Mouse (Mus musculus): Measurements from ENCODE around the gene Ythdf1. TPM values are rescaled to one million over a fixed set of nuclear protein-coding genes. Genes with fewer than 3 reads are reported as not detected.

Ythdf1 gene
- polyA plus RNA-seq, 1 experiment from 2014 or later = 68.5 TPM

DNA sequence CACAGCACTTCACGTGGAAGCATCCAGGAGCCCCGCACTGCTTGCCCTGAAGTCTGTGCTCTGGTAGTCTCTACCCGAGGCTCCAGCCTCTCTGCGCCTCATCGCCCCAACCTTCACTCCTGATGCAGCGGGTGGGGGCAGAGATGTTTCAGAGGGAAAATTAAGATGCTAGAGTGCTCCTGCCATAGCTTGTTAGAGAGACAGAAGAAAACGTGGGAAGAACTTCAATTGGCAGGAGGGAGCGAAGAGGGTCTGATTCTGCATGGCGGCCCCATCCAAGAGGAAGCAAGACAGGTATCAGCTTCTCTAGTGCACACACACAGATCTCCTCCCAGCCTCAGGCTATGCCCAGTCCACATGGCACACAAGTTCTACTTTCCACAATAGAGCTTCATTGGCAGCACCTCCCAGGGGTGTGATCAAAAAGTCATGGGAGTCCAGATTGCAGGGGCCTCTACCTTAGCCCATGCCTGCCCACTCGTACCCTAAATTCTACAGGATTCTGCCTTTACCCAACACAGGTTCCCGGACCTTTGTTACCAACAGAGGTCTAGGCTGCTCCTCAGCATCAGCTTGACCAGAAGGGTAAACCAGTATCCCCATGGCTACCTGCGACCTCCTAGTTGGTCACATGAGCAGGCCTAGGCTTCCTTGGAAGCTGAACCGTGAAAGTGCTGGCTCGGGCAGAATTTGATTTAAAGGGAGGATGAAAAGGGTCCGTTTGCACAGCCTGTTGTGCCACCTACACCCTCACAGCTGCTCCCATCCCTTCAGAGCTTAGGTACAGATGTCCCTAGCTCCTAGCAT lies 23.7 kb downstream of the Ythdf1 start:
- peaks cover 18% of the 10 kb centered on the region for H3K4me1 ChIP-seq (ENCODE audit: control insufficient read depth, insufficient read depth, low read length)
- no peak overlapping the region for H3K27ac ChIP-seq (ENCODE audit: low read depth, low read length)
- no peak overlapping the region for H3K9ac ChIP-seq (ENCODE audit: low read length)
- H3K4me2 ChIP-seq = no peak overlapping the region
- H3K4me3 ChIP-seq (ENCODE audit: low read depth, low read length) = no peak overlapping the region
- no peaks in the 10 kb centered on the region for H3K27me3 ChIP-seq (ENCODE audit: control insufficient read depth, insufficient read depth, low read length)
- 67% methylated on average over 15 of the region's 15 CpGs for WGBS
- H3K36me3 ChIP-seq (ENCODE audit: control insufficient read depth, insufficient read depth, low read length) = no peaks in the 10 kb centered on the region
- no peaks in the 10 kb centered on the region for H3K9me3 ChIP-seq (ENCODE audit: control insufficient read depth, low read length)
- DNase-seq (ENCODE audit: low spot score, missing footprints) (no peak), ATAC-seq (ENCODE audit: low FRiP score) (no peak)

GRCm38 (mm10) chr2:180895837-180896525 lies 24.8 kb downstream of the Ythdf1 start:
- Histone ChIP-seq H3K9me3 (ENCODE audit: control insufficient read depth, low read length) (no peaks in the 10 kb centered on the region), H3K27me3 (ENCODE audit: control insufficient read depth, insufficient read depth, low read length) (no peaks in the 10 kb centered on the region; the same call in 1 of the 2 replicates), H3K4me2 (peak overlapping the region; percentile 97; the same call in 1 of the 2 replicates), H3K36me3 (ENCODE audit: control insufficient read depth, insufficient read depth, low read length) (no peaks in the 10 kb centered on the region), H3K4me3 (ENCODE audit: low read depth, low read length) (no peak overlapping the region), H3K4me1 (ENCODE audit: control insufficient read depth, insufficient read depth, low read length) (peaks cover 23% of the 10 kb centered on the region), H3K9ac (ENCODE audit: low read length) (peak overlapping the region; percentile 99; the same call in 1 of the 2 replicates), H3K27ac (ENCODE audit: low read depth, low read length) (peak overlapping the region; percentile 21; the same call in 1 of the 2 replicates)
- ATAC-seq (ENCODE audit: low FRiP score) (no peak), DNase-seq (ENCODE audit: low spot score, missing footprints) (no peak)
- 76% methylated on average over 11 of the region's 11 CpGs for WGBS

GRCm38 (mm10) chr2:180895321-180895720 lies 25.4 kb downstream of the Ythdf1 start:
- WGBS = 70% methylated on average over 3 of the region's 3 CpGs
- Histone ChIP-seq H3K9ac (ENCODE audit: low read length) (peak overlapping the region; percentile 99), H3K4me3 (ENCODE audit: low read depth, low read length) (peak overlapping the region; percentile 99), H3K27ac (ENCODE audit: low read depth, low read length) (peak overlapping the region; percentile 21), H3K36me3 (ENCODE audit: control insufficient read depth, insufficient read depth, low read length) (no peaks in the 10 kb centered on the region), H3K4me1 (ENCODE audit: control insufficient read depth, insufficient read depth, low read length) (peaks cover 28% of the 10 kb centered on the region), H3K9me3 (ENCODE audit: control insufficient read depth, low read length) (no peaks in the 10 kb centered on the region), H3K27me3 (ENCODE audit: control insufficient read depth, insufficient read depth, low read length) (no peaks in the 10 kb centered on the region; the same call in 1 of the 2 replicates), H3K4me2 (peak overlapping the region; percentile 97)
- DNase-seq (ENCODE audit: low spot score, missing footprints) (no peak), ATAC-seq (ENCODE audit: low FRiP score) (no peak)

- peaks cover 34% of the 10 kb centered on the region for H3K4me1 ChIP-seq (ENCODE audit: control insufficient read depth, insufficient read depth, low read length)
- peak overlapping the region; percentile 99 for H3K4me3 ChIP-seq (ENCODE audit: low read depth, low read length)
- H3K4me2 ChIP-seq = peak overlapping the region; percentile 97
- H3K27me3 ChIP-seq (ENCODE audit: control insufficient read depth, insufficient read depth, low read length) = no peaks in the 10 kb centered on the region; the same call in 1 of the 2 replicates
- no peaks in the 10 kb centered on the region for H3K36me3 ChIP-seq (ENCODE audit: control insufficient read depth, insufficient read depth, low read length)
- DNase-seq (ENCODE audit: low spot score, missing footprints) = peak; percentile 97
- H3K9ac ChIP-seq (ENCODE audit: low read length) = peak overlapping the region; percentile 99
- ATAC-seq (ENCODE audit: low FRiP score) = peak; percentile 19
- peak overlapping the region; percentile 99 for H3K27ac ChIP-seq (ENCODE audit: low read depth, low read length)
- WGBS = under 1% methylated on average over 13 of the region's 13 CpGs
- no peaks in the 10 kb centered on the region for H3K9me3 ChIP-seq (ENCODE audit: control insufficient read depth, low read length)
These were observed 26.0 kb downstream of the Ythdf1 start for GRCm38 (mm10) chr2:180894734-180895133.

- peak; percentile 68 for ATAC-seq (ENCODE audit: low FRiP score)
- Histone ChIP-seq H3K4me3 (ENCODE audit: low read depth, low read length) (peak overlapping the region; percentile 99), H3K27me3 (ENCODE audit: control insufficient read depth, insufficient read depth, low read length) (no peaks in the 10 kb centered on the region; the same call in 1 of the 2 replicates), H3K4me1 (ENCODE audit: control insufficient read depth, insufficient read depth, low read length) (peaks cover 38% of the 10 kb centered on the region), H3K9ac (ENCODE audit: low read length) (peak overlapping the region; percentile 99), H3K27ac (ENCODE audit: low read depth, low read length) (peak overlapping the region; percentile 99), H3K9me3 (ENCODE audit: control insufficient read depth, low read length) (no peaks in the 10 kb centered on the region), H3K4me2 (peak overlapping the region; percentile 97), H3K36me3 (ENCODE audit: control insufficient read depth, insufficient read depth, low read length) (no peaks in the 10 kb centered on the region)
- WGBS = under 1% methylated on average over 56 of the region's 57 CpGs
- DNase-seq (ENCODE audit: low spot score, missing footprints) = no peak
These were observed 26.6 kb downstream of the Ythdf1 start for GRCm38 (mm10) chr2:180894029-180894623.

DNA sequence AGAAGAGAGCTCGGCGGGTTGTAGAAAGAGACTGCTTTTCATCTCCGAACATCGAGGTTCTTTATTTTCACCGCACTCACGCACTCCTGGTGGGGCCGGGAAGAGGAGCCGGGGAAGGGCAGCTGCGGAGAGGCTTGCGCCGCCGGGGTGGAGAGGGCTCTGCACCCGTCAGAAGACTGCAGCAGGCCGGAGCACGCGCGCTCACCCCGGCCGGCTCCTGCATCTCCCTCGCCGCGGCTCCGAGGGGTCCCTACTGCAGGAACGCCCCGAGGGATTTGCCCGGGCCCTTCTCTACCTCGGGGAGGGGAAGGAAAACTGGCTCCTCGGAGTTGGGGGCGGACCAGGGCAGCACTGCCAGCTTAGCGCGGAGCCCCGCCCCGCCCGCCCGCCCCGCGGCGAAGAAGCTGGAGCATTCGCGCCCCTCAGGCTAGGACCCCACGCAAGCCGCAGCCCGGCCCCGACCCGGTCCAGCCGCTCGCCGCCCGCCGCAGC lies 27.2 kb downstream of the Ythdf1 start:
- no peaks in the 10 kb centered on the region for H3K36me3 ChIP-seq (ENCODE audit: control insufficient read depth, insufficient read depth, low read length)
- H3K4me3 ChIP-seq (ENCODE audit: low read depth, low read length) = peak overlapping the region; percentile 99
- H3K4me2 ChIP-seq = peak overlapping the region; percentile 97
- under 1% methylated on average over 43 of the region's 50 CpGs for WGBS
- H3K9me3 ChIP-seq (ENCODE audit: control insufficient read depth, low read length) = no peaks in the 10 kb centered on the region
- peaks cover 41% of the 10 kb centered on the region for H3K4me1 ChIP-seq (ENCODE audit: control insufficient read depth, insufficient read depth, low read length)
- peak overlapping the region; percentile 99 for H3K9ac ChIP-seq (ENCODE audit: low read length)
- peak; percentile 49 for ATAC-seq (ENCODE audit: low FRiP score)
- DNase-seq (ENCODE audit: low spot score, missing footprints) = peak; percentile 97
- H3K27me3 ChIP-seq (ENCODE audit: control insufficient read depth, insufficient read depth, low read length) = no peaks in the 10 kb centered on the region; the same call in 1 of the 2 replicates
- peak overlapping the region; percentile 99 for H3K27ac ChIP-seq (ENCODE audit: low read depth, low read length)

GRCm38 (mm10) chr2:180892841-180893521 lies 27.8 kb downstream of the Ythdf1 start:
- H3K4me1 ChIP-seq (ENCODE audit: control insufficient read depth, insufficient read depth, low read length) = peaks cover 47% of the 10 kb centered on the region

DNA sequence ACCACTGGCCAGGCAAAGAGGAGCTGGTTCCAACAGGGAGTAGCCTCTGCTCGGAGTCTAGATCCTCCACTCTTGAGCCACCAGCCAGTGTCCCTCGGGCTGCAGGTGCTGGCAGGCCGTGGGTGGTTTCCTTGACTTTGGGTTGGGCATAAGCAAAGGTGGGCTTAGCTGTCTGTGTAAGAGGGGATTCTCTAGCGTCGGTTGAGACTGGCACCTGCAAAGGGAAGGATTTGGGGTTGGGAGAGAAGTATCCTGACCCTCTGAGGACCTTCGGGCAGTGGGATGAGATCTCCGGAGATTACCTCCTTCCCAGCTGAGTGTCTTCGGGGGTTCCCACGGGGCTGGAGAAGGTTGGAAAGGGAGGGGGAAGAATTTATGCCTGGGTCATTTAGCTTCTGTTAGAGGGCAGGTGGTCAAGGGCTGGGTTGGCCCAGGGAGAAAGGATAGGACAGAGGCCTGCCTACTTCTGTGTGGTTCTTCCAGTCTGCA lies 28.9 kb downstream of the Ythdf1 start:
- Histone ChIP-seq H3K27me3 (ENCODE audit: control insufficient read depth, insufficient read depth, low read length) (no peaks in the 10 kb centered on the region; the same call in 1 of the 2 replicates), H3K36me3 (ENCODE audit: control insufficient read depth, insufficient read depth, low read length) (no peaks in the 10 kb centered on the region), H3K4me1 (ENCODE audit: control insufficient read depth, insufficient read depth, low read length) (peaks cover 55% of the 10 kb centered on the region), H3K4me2 (peak overlapping the region; percentile 97), H3K27ac (ENCODE audit: low read depth, low read length) (peak overlapping the region; percentile 99), H3K9me3 (ENCODE audit: control insufficient read depth, low read length) (no peaks in the 10 kb centered on the region), H3K9ac (ENCODE audit: low read length) (peak overlapping the region; percentile 99), H3K4me3 (ENCODE audit: low read depth, low read length) (peak overlapping the region; percentile 99)
- no peak for ATAC-seq (ENCODE audit: low FRiP score)
- peak; percentile 96 for DNase-seq (ENCODE audit: low spot score, missing footprints)
- WGBS = 1% methylated on average over 9 of the region's 9 CpGs

More at GRCm38 (mm10) chr2:180892841-180893521, 27.8 kb downstream of the Ythdf1 start:
- ATAC-seq (ENCODE audit: low FRiP score) (peak; percentile 9), DNase-seq (ENCODE audit: low spot score, missing footprints) (peak; percentile 99)
- peak overlapping the region; percentile 97 for H3K4me2 ChIP-seq
- no peaks in the 10 kb centered on the region for H3K36me3 ChIP-seq (ENCODE audit: control insufficient read depth, insufficient read depth, low read length)
- peak overlapping the region; percentile 99 for H3K9ac ChIP-seq (ENCODE audit: low read length)
- H3K27ac ChIP-seq (ENCODE audit: low read depth, low read length) = peak overlapping the region; percentile 99
- H3K27me3 ChIP-seq (ENCODE audit: control insufficient read depth, insufficient read depth, low read length) = no peaks in the 10 kb centered on the region; the same call in 1 of the 2 replicates
- under 1% methylated on average over 96 of the region's 97 CpGs for WGBS
- peak overlapping the region; percentile 99 for H3K4me3 ChIP-seq (ENCODE audit: low read depth, low read length)
- no peaks in the 10 kb centered on the region for H3K9me3 ChIP-seq (ENCODE audit: control insufficient read depth, low read length)
